Mouse (Mus musculus): ENCODE data around the gene Tsku. TPM values are rescaled to one million over a fixed set of nuclear protein-coding genes. Genes with fewer than 3 reads are reported as not detected.

The Tsku gene
- polyA plus RNA-seq, 1 experiment from 2014 or later: 29.9 TPM

DNA sequence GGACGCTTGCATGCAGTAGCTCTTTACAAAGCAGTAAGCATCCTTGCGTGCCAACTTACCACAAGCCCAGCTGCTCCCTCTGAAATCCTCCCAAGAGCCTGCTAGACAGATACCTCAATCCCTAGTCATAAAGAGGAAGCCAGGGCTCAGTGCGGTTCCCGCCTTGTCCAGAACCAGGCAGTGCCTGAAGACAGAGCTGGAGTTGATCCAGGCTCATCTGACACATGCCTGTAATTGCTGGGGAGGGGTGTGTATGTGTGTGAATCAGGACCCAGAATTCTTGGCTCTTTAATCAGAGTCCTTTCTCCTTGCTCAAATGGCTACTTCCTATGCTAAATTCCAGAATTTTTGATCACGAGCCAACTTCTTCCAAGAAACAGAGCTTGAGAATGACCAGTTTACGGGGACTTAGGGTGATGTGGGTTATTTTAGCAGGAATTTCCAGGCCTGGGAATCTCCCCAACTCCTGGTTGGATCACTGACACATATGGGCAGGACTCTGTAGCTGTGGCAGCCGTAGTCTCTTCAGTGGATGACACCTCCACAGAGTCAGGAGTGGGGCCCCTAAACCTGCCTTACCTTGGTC is 30.3 kb upstream of the Tsku start:
- 0 out of 2 replicates have a peak overlapping the region, but pooled peaks have one; percentile 65 for H3K27ac ChIP-seq (replicated peaks)
- TF ChIP-seq CTCF (IDR thresholded peaks at IDR 0.05; ENCODE audit: low read depth): no peak
- ATAC-seq (ENCODE audit: low FRiP score, low TSS enrichment) (peak; percentile 56), DNase-seq (ENCODE audit: low spot score) (no peak)
- no peak overlapping the region for H3K9ac ChIP-seq (ENCODE audit: low read length)
- no peaks in the 10 kb centered on the region for H3K9me3 ChIP-seq (ENCODE audit: control insufficient read depth, low read length)
- H3K27me3 ChIP-seq (ENCODE audit: control insufficient read depth, insufficient read depth, low read length): no peaks in the 10 kb centered on the region
- H3K36me3 ChIP-seq (ENCODE audit: control insufficient read depth, insufficient read depth, low read length): no peaks in the 10 kb centered on the region
- H3K4me2 ChIP-seq (replicated peaks; ENCODE audit: low read depth): no peak overlapping the region
- H3K4me1 ChIP-seq (replicated peaks; ENCODE audit: control insufficient read depth, insufficient read depth): peaks cover 6% of the 10 kb centered on the region; the same call in 1 of the 2 replicates
- 46% methylated on average over 7 of the region's 7 CpGs for WGBS
- no peak overlapping the region for H3K4me3 ChIP-seq (ENCODE audit: low read depth, low read length)

DNA sequence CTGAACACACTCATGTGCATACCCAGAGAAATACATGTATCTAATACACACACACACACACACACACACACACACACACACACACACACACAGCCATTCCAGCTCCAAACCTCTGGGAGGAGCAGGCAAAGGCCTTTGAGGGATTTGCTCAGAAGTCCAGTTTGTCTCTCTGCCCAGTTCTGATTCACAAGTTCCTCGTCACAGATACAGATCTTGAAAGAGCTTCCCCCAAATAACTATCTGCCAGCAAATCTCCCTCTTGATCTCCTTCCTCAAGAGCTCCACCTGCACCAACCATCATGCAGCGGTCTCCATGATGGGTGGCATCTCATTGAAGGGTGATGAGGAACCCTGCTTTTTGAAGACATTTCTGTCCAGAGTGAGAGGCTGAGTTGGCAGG is 29.4 kb upstream of the Tsku start:
- DNase-seq (ENCODE audit: low spot score): no peak

DNA sequence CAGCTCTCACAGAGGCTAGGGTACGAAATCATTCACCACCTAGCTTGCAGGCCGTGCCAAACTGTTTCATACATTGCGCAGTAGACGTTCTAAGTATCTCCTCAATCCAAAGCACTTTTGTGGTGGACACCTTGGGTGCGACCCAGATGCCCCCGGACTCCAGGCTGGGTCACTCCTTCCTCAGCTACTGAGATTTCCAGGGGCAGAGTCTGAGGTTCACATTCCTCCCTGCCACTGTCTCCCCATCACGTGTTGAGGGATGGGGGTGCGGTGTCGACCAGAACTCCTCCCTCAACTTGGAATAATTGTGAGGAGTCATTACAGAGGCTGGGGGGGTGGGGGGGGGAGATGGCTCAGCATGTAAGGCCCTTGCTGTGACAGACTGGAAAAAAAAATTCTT is 28.5 kb upstream of the Tsku start:
- Histone ChIP-seq H3K9me3 (ENCODE audit: control insufficient read depth, low read length) (no peaks in the 10 kb centered on the region), H3K4me1 (replicated peaks; ENCODE audit: control insufficient read depth, insufficient read depth) (peaks cover 6% of the 10 kb centered on the region; the same call in 1 of the 2 replicates), H3K36me3 (ENCODE audit: control insufficient read depth, insufficient read depth, low read length) (no peaks in the 10 kb centered on the region), H3K9ac (ENCODE audit: low read length) (no peak overlapping the region), H3K27me3 (ENCODE audit: control insufficient read depth, insufficient read depth, low read length) (no peaks in the 10 kb centered on the region), H3K4me2 (replicated peaks; ENCODE audit: low read depth) (no peak overlapping the region), H3K27ac (replicated peaks) (no peak overlapping the region), H3K4me3 (ENCODE audit: low read depth, low read length) (no peak overlapping the region)
- 82% methylated on average over 9 of the region's 9 CpGs for WGBS
- ATAC-seq (ENCODE audit: low FRiP score, low TSS enrichment) (no peak), DNase-seq (ENCODE audit: low spot score) (no peak)
- TF ChIP-seq CTCF (IDR thresholded peaks at IDR 0.05; ENCODE audit: low read depth) (no peak), EP300 (optimal IDR thresholded peaks at IDR 0.05) (no peak)

More for the DNA sequence above, 29.4 kb upstream of the Tsku start:
- no peak overlapping the region for H3K4me3 ChIP-seq (ENCODE audit: low read depth, low read length)
- no peaks in the 10 kb centered on the region for H3K27me3 ChIP-seq (ENCODE audit: control insufficient read depth, insufficient read depth, low read length)
- H3K9ac ChIP-seq (ENCODE audit: low read length): no peak overlapping the region
- ATAC-seq (ENCODE audit: low FRiP score, low TSS enrichment): no peak
- H3K36me3 ChIP-seq (ENCODE audit: control insufficient read depth, insufficient read depth, low read length): no peaks in the 10 kb centered on the region
- WGBS: 48% methylated on average over 2 of the region's 2 CpGs
- no peaks in the 10 kb centered on the region for H3K9me3 ChIP-seq (ENCODE audit: control insufficient read depth, low read length)
- H3K4me1 ChIP-seq (replicated peaks; ENCODE audit: control insufficient read depth, insufficient read depth): peaks cover 6% of the 10 kb centered on the region; the same call in 1 of the 2 replicates
- no peak for TF ChIP-seq CTCF (IDR thresholded peaks at IDR 0.05; ENCODE audit: low read depth)
- TF ChIP-seq EP300 (optimal IDR thresholded peaks at IDR 0.05): no peak
- H3K27ac ChIP-seq (replicated peaks): no peak overlapping the region
- H3K4me2 ChIP-seq (replicated peaks; ENCODE audit: low read depth): no peak overlapping the region

DNA sequence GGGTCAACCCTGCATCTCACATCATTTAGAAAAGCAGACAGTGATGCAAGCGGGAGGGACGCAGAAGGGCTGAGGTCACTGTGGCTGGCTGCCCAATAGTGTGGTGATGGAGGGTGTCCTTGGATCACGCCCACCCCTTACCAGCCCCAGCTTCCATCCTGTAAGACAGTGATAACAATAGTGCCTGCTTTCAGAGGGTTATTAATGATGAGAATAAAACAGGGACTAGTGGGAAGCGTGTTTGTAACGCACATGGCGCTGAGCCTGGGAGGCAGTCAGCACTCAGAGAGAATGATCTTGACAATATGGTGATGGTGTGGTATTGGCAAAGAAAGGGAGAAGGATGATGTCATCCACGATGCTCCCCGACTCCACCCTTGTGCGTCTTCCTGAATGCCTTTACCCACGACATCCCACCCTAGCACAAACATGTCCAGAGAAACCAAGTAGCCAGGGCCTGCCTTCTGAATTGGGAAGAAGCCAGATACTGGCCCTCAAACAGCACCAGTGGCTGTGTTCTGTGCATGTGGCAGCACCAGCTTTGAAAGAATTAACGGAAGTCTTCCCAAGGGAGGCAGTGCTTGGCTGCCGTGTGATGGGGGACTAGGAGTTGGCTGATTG is 27.9 kb upstream of the Tsku start:
- ATAC-seq (ENCODE audit: low FRiP score, low TSS enrichment): no peak; the same call in 1 of the 2 replicates
- WGBS: 70% methylated on average over 12 of the region's 12 CpGs

DNA sequence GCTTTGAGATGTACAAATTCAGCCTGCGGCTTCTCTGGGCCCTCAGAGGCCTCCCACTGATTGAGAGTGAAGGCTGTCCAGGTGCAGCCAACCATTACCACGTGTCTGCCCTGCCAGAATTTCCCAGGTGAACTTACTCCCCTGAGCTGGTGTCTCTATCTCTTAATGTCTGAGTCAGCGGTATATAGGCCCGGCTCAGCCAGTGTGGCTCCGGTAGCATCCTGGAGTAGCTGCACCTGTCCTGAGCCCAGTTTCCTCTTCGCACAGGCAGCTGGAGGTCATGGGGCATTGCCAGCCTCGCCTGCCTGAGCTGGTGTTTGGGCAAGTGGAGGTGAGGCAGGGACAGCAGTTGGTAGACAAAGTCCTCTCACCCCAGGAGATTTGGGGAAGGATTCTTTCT is 26.1 kb upstream of the Tsku start:
- Histone ChIP-seq H3K4me2 (replicated peaks; ENCODE audit: low read depth) (no peak overlapping the region), H3K27me3 (ENCODE audit: control insufficient read depth, insufficient read depth, low read length) (no peaks in the 10 kb centered on the region), H3K9me3 (ENCODE audit: control insufficient read depth, low read length) (no peaks in the 10 kb centered on the region), H3K9ac (ENCODE audit: low read length) (no peak overlapping the region), H3K4me1 (replicated peaks; ENCODE audit: control insufficient read depth, insufficient read depth) (peaks cover 10% of the 10 kb centered on the region; the same call in 1 of the 2 replicates), H3K27ac (replicated peaks) (no peak overlapping the region), H3K4me3 (ENCODE audit: low read depth, low read length) (no peak overlapping the region), H3K36me3 (ENCODE audit: control insufficient read depth, insufficient read depth, low read length) (no peaks in the 10 kb centered on the region)
- no peak for DNase-seq (ENCODE audit: low spot score)
- WGBS: 81% methylated on average over 7 of the region's 7 CpGs
- TF ChIP-seq CTCF (IDR thresholded peaks at IDR 0.05; ENCODE audit: low read depth) (no peak), EP300 (optimal IDR thresholded peaks at IDR 0.05) (no peak)
- no peak for ATAC-seq (ENCODE audit: low FRiP score, low TSS enrichment)

More for the DNA sequence above, 27.9 kb upstream of the Tsku start:
- no peaks in the 10 kb centered on the region for H3K36me3 ChIP-seq (ENCODE audit: control insufficient read depth, insufficient read depth, low read length)
- H3K9ac ChIP-seq (ENCODE audit: low read length): no peak overlapping the region
- H3K4me3 ChIP-seq (ENCODE audit: low read depth, low read length): no peak overlapping the region
- no peaks in the 10 kb centered on the region for H3K9me3 ChIP-seq (ENCODE audit: control insufficient read depth, low read length)
- H3K4me1 ChIP-seq (replicated peaks; ENCODE audit: control insufficient read depth, insufficient read depth): peaks cover 6% of the 10 kb centered on the region; the same call in 1 of the 2 replicates
- no peak overlapping the region for H3K27ac ChIP-seq (replicated peaks)
- DNase-seq (ENCODE audit: low spot score): no peak
- no peaks in the 10 kb centered on the region for H3K27me3 ChIP-seq (ENCODE audit: control insufficient read depth, insufficient read depth, low read length)
- TF ChIP-seq EP300 (optimal IDR thresholded peaks at IDR 0.05) (no peak), CTCF (IDR thresholded peaks at IDR 0.05; ENCODE audit: low read depth) (no peak)
- no peak overlapping the region for H3K4me2 ChIP-seq (replicated peaks; ENCODE audit: low read depth)

DNA sequence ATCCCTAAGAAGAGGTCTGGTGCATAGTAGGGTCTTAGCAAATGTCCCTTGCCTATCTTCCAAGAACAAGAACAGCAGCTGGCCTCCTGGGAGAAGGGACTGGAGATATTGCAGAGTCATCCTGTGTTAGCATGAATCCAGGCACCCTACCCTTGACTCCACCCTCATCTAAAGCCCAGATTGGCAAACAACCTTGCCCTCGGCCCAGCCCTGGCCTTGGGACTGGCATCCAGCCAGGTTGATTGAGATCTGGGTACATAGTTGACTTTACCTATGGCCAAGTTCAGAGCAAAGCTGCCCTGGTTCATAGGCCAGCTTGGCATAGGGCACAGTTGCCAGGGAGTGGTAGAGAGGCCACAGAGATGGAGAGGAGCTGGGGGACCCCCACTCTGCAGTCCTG is 24.0 kb upstream of the Tsku start:
- no peak for TF ChIP-seq CTCF (IDR thresholded peaks at IDR 0.05; ENCODE audit: low read depth)
- TF ChIP-seq EP300 (optimal IDR thresholded peaks at IDR 0.05): no peak
- Histone ChIP-seq H3K9me3 (ENCODE audit: control insufficient read depth, low read length) (no peaks in the 10 kb centered on the region), H3K4me1 (replicated peaks; ENCODE audit: control insufficient read depth, insufficient read depth) (peaks cover 4% of the 10 kb centered on the region; the same call in 1 of the 2 replicates), H3K27ac (replicated peaks) (peak overlapping the region; percentile 65), H3K27me3 (ENCODE audit: control insufficient read depth, insufficient read depth, low read length) (no peaks in the 10 kb centered on the region), H3K4me3 (ENCODE audit: low read depth, low read length) (no peak overlapping the region), H3K4me2 (replicated peaks; ENCODE audit: low read depth) (no peak overlapping the region), H3K36me3 (ENCODE audit: control insufficient read depth, insufficient read depth, low read length) (no peaks in the 10 kb centered on the region), H3K9ac (ENCODE audit: low read length) (no peak overlapping the region)
- ATAC-seq (ENCODE audit: low FRiP score, low TSS enrichment): peak; percentile 78
- DNase-seq (ENCODE audit: low spot score): peak; percentile 84
- WGBS: 53% methylated on average over 1 of the region's 1 CpGs
